Mouse (Mus musculus) heart, embryonic 10.5 days (tissue): ENCODE data around the gene Accsl. TPM values are rescaled to one million over a fixed set of nuclear protein-coding genes. Genes with fewer than 3 reads are reported as not detected.

Experiments
- DNase-seq: peaks from one replicate; pipeline ENCODE4 v3.0.0-alpha.2; 2017; ENCODE audit warnings: low spot score
- H3K27ac ChIP-seq: fragments of 300-500 bp; sonication (generic); 2 replicates; pipeline ENCODE4 v1.5.1; 2016; ENCODE audit warnings: mild to moderate bottlenecking
- H3K27me3 ChIP-seq: fragments of 300-500 bp; sonication (generic); 2 replicates; pipeline ENCODE4 v1.6.1; 2016; ENCODE audit warnings: mild to moderate bottlenecking; ENCODE audit not compliant: poor library complexity, insufficient read depth, severe bottlenecking
- H3K36me3 ChIP-seq: fragments of 300-500 bp; sonication (generic); 2 replicates; pipeline ENCODE4 v1.6.1; 2016; ENCODE audit warnings: mild to moderate bottlenecking, moderate library complexity
- H3K4me1 ChIP-seq: fragments of 300-500 bp; sonication (generic); 2 replicates; pipeline ENCODE4 v1.6.1; 2016; ENCODE audit warnings: mild to moderate bottlenecking
- H3K4me3 ChIP-seq: fragments of 300-500 bp; sonication (generic); 2 replicates; pipeline ENCODE4 v1.5.1; 2016; ENCODE audit warnings: mild to moderate bottlenecking, moderate library complexity
- H3K9me3 ChIP-seq: fragments of 300-500 bp; sonication (generic); 2 replicates; pipeline ENCODE4 v1.6.1; 2016; ENCODE audit warnings: mild to moderate bottlenecking, moderate library complexity
- WGBS: fragments of 180-500 bp; shearing (Covaris S2); methylation state at CpG from one replicate; pipeline ENCODE4 v1.1.7; 2016; 5-methylcytosine and 5-hydroxymethylcytosine counted together
- polyA plus RNA-seq: library from polyadenylated mRNA; unstranded; fragments of >200 nt; fragmentation: Nextera tagmentation; extraction: Ambion mirVana; gene quantifications from 2 replicates; pipeline ENCODE4 v1.2.1, GENCODE M21; 2016

Gene Accsl
- polyA plus RNA-seq: 0.12 TPM in 1 of 2 replicates, not detected in the other

DNA sequence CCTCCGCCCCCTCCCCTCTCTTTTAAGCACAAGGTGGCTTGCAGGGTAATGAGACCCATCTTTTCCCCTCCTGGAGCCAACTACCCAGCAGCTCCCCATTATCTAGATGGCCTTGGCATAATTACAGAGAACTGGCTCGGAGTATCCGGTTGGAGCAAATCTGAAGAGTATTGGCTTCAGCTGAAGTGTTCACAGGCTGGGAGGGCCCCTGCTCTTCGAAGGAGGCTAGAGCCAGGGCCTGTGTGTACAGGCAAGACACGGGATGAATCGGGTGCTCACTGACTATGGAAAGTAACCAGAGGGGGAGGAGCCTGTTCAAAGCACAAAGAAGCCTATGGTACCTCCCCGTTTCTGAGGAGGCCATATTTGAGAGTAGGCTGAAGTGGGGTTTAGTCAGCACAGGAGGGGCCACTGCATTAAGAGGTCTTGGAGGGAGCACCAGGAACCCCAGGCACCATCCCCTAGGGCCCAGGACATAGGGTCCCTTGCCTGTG is at the start of gene Accsl:
Gene Accsl (minus strand): TSS at position 51 of the 494 bp plus-strand sequence.
- no peak for DNase-seq
- H3K4me3 ChIP-seq: no peak within 1 kb of the TSS
- H3K4me1 ChIP-seq: peaks cover 15% of the 10 kb centered on the region
- H3K9me3 ChIP-seq: no peaks in the 10 kb centered on the region
- no peak within 1 kb of the TSS for H3K27ac ChIP-seq
- 73% methylated on average over 7 of the region's 7 CpGs for WGBS
- H3K27me3 ChIP-seq: 0 out of 2 replicates have a peak, but pooled peaks cover 19% of the 10 kb centered on the region
- no peaks in the 10 kb centered on the region for H3K36me3 ChIP-seq

DNA sequence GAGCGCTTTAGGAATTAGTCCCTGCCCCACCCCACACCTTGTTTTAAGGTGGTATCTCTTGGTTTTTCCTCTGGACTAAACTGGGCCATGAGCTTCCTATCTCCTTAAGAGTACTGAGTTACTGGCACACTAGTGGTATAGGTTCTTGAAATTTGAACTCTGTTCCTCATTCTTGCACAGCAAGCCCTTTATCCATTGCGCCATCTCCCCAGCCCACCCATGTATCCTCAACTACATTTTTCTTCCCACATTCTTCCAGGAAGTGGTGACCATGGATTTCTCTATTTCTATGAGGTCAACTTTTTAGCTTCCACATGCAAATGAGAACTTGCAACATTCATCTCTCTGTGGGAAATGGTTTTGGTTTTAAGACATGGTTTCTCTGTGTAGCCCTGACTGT is 44.6 kb upstream of the Accsl start:
- 80% methylated on average over 2 of the region's 2 CpGs for WGBS
- no peak for DNase-seq
- Histone ChIP-seq H3K27me3 (0 out of 2 replicates have a peak, but pooled peaks cover 5% of the 10 kb centered on the region), H3K27ac (no peak overlapping the region), H3K4me3 (no peak overlapping the region), H3K36me3 (no peaks in the 10 kb centered on the region), H3K4me1 (no peaks in the 10 kb centered on the region; the same call in 1 of the 2 replicates), H3K9me3 (no peaks in the 10 kb centered on the region)

DNA sequence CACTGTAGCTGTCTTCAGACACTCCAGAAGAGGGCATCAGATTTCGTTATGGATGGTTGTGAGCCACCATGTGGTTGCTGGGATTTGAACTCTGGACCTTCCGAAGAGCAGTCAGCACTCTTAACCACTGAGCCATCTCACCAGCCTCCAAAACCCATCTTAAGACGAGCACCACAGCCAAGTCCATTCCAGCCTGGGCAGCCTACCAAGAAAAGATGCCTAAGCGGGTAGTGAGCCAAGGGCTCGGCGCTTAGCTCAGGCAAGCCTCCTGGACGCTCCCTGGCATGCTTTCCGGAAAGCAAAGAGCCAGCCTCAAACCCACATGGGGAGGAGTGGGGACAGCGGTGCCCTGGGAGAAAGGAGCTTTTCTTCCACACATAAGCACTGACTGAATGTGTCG is 43.0 kb upstream of the Accsl start:
- no peak for DNase-seq
- Histone ChIP-seq H3K4me3 (no peak overlapping the region), H3K4me1 (peaks cover 9% of the 10 kb centered on the region; the same call in 1 of the 2 replicates), H3K27ac (no peak overlapping the region), H3K36me3 (no peaks in the 10 kb centered on the region), H3K27me3 (peaks cover 5% of the 10 kb centered on the region; the same call in 1 of the 2 replicates), H3K9me3 (no peaks in the 10 kb centered on the region)
- 81% methylated on average over 10 of the region's 10 CpGs for WGBS

DNA sequence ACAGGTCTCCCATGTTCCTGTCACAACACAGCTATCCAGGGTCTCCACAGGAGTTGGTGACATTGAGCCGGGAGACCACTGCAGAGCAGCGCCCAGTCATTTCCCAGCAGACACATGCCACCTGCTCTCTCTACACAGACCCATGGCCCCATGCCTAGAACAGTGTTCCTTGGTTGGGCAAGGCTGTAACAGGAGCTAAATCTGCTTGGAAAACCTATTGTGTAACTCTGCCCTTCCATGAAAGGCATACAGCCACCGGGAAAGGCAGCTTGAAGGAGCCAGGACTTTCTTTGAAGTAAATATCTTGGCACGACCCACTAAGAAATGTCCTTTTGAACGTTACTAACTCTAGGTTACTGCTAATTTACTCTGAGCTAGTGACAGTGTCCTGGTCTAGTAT is 40.8 kb upstream of the Accsl start:
- H3K4me1 ChIP-seq: peaks cover 22% of the 10 kb centered on the region
- H3K4me3 ChIP-seq: no peak overlapping the region
- no peak overlapping the region for H3K27ac ChIP-seq
- H3K36me3 ChIP-seq: no peaks in the 10 kb centered on the region
- H3K9me3 ChIP-seq: no peaks in the 10 kb centered on the region
- 83% methylated on average over 5 of the region's 5 CpGs for WGBS
- H3K27me3 ChIP-seq: peaks cover 10% of the 10 kb centered on the region; the same call in 1 of the 2 replicates
- no peak for DNase-seq

DNA sequence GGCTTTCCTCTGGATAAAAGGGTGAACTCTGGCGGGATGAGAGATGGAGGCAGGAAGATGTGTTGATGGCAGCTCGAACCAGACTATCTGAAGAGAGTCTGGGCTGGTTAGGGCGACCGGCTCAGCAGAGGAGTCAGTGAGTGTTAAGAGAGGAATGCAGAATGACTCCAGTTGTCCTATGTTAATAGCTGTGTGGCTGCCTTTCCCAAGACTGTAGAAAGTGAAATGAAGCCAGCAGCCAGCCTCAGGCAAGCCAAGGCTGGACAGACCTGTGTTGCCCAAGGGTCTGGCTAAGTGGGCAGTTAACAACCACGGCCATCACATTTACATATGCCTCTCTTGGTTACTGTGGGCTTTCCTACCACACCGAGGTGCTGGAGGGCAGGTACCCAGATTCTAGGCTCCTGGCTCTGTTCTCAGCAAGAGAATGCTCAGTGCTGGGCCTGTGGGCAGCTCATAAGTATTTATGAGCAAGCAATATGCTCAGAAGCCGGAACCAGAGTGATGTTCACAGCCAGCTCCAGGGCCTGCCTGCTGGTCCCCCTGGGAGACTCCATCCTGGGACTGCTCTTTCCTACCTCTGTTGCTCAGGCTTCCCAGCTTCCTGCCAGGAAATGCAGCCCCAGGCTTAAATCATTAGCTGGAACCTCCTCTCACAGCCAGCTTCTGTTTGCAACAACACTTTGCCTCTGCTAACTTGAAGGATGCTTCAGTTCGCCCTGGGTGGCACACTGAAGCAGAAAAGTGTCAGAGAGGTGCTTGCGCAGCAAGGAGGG is 38.8 kb upstream of the Accsl start:
- 50% methylated on average over 9 of the region's 9 CpGs for WGBS
- Histone ChIP-seq H3K27me3 (peaks cover 10% of the 10 kb centered on the region; the same call in 1 of the 2 replicates), H3K27ac (no peak overlapping the region), H3K4me3 (no peak overlapping the region), H3K9me3 (no peaks in the 10 kb centered on the region), H3K4me1 (peaks cover 42% of the 10 kb centered on the region), H3K36me3 (no peaks in the 10 kb centered on the region)
- DNase-seq: no peak

DNA sequence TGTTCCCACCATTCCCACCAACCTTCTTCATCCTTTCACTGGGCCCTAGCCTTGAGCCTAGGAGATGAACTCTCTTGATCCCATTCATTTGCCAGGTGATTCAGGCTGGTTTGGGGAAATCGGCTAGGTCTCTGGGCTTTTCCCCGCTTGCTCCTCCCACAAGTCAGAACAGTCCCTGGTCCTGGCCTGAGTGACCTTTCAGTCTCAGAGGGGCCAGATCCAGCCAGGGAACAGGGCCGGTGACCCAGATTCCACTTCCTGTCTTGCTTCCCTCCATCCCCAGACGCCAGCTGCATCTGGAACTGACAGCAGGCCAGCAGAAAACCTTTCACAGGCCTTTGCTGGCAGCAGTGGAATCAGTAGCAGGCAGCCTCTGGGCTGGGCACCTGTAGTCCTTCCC is 37.4 kb upstream of the Accsl start:
- H3K36me3 ChIP-seq: no peaks in the 10 kb centered on the region
- H3K9me3 ChIP-seq: no peaks in the 10 kb centered on the region
- no peak for DNase-seq
- WGBS: 43% methylated on average over 4 of the region's 4 CpGs
- peaks cover 42% of the 10 kb centered on the region for H3K4me1 ChIP-seq
- H3K27me3 ChIP-seq: peaks cover 5% of the 10 kb centered on the region; the same call in 1 of the 2 replicates
- H3K4me3 ChIP-seq: no peak overlapping the region
- no peak overlapping the region for H3K27ac ChIP-seq

DNA sequence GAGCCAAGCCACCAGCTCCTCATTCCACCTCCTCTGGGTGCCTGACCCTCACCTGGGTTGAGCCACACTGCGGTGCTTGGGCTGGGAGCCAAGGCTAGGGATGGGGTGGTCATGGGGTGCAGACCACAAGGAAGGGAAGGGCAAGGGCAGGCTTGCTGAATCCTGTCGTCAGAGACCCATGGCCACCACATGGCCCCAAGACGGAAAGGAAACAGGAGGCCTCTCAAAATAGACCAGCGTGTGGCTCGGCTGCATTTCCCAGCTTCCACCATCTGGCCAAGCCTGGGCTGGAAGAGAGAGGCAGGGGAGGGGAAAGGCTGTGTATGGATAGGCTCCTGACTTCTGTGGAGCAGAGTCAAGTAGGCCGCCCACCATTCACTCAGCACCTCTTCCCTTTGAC is 34.5 kb upstream of the Accsl start:
- peaks cover 46% of the 10 kb centered on the region for H3K4me1 ChIP-seq
- H3K36me3 ChIP-seq: no peaks in the 10 kb centered on the region
- no peak overlapping the region for H3K4me3 ChIP-seq
- WGBS: 41% methylated on average over 6 of the region's 6 CpGs
- DNase-seq: no peak
- H3K27ac ChIP-seq: peak overlapping the region; percentile 47; the same call in 1 of the 2 replicates
- no peaks in the 10 kb centered on the region for H3K9me3 ChIP-seq
- peaks cover 5% of the 10 kb centered on the region; the same call in 1 of the 2 replicates for H3K27me3 ChIP-seq

DNA sequence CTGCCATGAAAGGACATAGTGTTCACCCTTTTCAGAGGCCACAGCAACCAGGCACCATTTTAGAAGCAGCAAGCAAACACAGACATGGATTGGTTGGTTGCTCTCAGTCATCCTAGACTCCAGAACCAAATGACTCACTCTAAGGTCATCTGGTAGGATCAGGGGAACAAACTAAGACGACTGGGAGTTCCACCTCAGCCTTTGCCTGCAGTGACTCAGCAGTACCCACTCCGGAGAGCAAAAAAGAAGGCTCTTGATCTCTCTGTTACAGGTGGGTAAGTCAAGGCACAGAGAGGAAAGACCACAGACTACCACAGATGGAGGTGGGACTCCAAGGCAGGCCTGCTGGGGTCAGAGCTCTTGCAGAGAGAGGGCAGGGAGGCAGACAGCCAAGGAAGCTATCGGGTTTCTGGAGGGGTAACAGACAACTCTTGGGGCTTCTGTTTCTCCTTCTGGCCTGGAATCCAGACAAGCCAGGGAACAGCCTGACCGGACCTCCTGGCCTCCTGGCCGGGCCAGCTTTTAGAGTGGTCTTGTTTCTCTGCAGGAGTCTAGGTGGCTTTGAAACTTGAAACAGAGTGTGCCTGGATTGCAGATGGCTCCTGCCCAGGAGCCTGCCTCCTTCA is 33.8 kb upstream of the Accsl start:
- H3K27ac ChIP-seq: peak overlapping the region; percentile 47; the same call in 1 of the 2 replicates

DNA sequence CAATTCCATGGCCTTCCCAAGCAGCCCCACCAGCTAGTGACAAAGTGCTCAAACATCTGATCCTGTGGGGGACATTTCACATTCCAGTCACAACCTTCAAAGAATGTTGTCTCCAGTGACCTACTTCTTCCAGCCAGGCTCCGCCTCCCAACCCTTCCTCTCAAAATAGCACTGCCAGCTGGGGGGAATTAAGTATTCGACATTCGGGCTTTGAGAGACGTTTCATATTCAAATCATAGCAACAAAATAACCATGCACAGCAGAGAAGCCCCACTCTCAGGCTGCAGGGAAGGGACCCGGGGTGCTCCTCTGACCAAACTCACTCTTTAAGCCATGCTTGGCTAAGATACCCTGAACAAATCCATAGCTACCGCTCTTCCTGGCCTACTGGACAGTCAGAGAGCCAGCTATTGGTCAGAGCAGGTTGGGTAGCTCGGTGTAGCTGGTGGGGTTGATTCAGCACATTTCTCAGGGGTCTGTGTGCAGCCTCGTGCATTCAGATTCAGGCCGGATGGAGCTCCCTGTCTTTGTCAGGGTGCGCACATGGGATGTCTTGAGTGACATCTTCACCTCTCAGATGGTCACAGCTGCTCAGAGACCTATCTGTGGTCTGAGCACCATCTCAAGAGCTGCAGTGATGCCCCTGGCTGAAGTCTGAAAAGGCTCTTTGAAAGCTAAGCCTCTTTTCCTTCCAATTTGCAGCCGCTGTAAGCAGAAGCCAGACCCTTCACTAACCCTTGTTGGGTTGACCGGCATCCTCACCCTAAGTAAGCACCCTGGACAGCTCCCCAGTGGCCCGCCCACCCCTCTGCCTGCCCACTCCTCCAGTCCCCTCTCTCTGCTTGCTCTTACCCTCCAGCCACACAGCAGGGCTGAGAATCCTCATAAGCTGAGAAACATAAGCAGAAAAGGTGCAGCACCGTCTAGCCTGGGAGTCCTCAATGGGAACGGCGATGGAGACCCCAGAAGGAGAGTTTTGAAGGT is 30.7 kb upstream of the Accsl start:
- Histone ChIP-seq H3K27me3 (no peaks in the 10 kb centered on the region), H3K27ac (no peak overlapping the region), H3K36me3 (no peaks in the 10 kb centered on the region), H3K9me3 (no peaks in the 10 kb centered on the region), H3K4me1 (peaks cover 24% of the 10 kb centered on the region), H3K4me3 (no peak overlapping the region)
- DNase-seq: peak; percentile 85
- 50% methylated on average over 16 of the region's 16 CpGs for WGBS

More for the DNA sequence above, 33.8 kb upstream of the Accsl start:
- H3K36me3 ChIP-seq: no peaks in the 10 kb centered on the region
- H3K9me3 ChIP-seq: no peaks in the 10 kb centered on the region
- peaks cover 40% of the 10 kb centered on the region for H3K4me1 ChIP-seq
- H3K27me3 ChIP-seq: peaks cover 5% of the 10 kb centered on the region; the same call in 1 of the 2 replicates
- 56% methylated on average over 5 of the region's 5 CpGs for WGBS
- DNase-seq: no peak
- H3K4me3 ChIP-seq: no peak overlapping the region

DNA sequence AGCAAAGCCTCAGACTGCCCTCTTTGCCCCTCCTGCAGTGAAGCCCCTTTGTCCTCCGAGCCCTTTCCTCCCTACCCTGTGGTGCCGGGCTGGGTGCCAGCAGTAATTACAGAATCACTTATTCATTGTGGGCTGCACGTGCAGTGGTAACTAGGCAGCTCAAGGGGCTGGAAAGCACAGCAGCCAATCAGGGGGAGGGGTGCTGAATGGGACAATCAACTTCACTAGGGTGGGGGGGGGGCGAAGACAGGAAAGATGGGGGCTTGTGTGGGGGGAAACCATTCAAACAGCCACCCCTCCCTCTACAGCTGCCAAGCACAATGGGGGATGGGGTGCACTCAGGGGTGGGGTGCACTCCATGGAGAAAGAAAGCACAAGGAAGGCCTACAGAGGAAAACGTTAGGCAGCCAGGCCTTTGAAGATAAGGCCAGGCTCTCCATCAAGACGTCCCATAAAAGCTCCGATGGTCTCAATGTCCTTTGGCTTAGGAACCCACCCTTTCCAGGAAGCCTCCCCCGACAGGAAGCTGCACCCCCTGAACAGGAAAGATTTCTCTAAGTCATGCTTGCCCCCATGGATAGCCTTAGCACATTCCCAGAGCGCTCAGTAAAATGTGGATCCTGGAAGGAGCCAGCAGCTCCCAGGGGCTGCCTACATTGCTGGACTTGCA is 22.8 kb upstream of the Accsl start:
- no peaks in the 10 kb centered on the region for H3K36me3 ChIP-seq
- H3K27me3 ChIP-seq: 0 out of 2 replicates have a peak, but pooled peaks cover 6% of the 10 kb centered on the region
- H3K4me1 ChIP-seq: peaks cover 25% of the 10 kb centered on the region
- no peak for DNase-seq
- no peaks in the 10 kb centered on the region for H3K9me3 ChIP-seq
- H3K4me3 ChIP-seq: no peak overlapping the region
- 22% methylated on average over 8 of the region's 9 CpGs for WGBS
- peak overlapping the region; percentile 60 for H3K27ac ChIP-seq

DNA sequence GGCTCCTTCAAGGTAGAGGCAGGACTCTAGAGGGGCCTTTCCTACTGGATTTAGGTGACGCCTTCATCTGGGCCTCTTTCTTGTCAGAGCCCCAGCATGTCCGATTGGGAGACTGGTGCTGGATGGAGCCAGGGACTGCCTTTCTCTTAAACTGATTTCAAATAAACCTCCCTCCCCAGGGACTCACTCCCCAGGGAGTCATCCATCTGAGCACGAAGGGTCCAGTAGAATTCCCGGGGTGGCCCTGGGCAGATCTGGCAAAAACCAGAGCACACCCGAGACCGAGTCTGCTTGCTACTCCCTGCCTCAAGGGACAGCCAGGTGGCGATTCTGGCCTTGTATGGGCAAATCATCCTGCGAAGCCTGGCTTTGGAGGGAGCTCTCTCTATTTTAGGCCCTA is 21.2 kb upstream of the Accsl start:
- H3K27me3 ChIP-seq: 0 out of 2 replicates have a peak, but pooled peaks cover 6% of the 10 kb centered on the region
- H3K4me1 ChIP-seq: peaks cover 36% of the 10 kb centered on the region
- no peak for DNase-seq
- WGBS: 61% methylated on average over 8 of the region's 8 CpGs
- H3K9me3 ChIP-seq: no peaks in the 10 kb centered on the region
- H3K4me3 ChIP-seq: no peak overlapping the region
- no peak overlapping the region for H3K27ac ChIP-seq
- H3K36me3 ChIP-seq: no peaks in the 10 kb centered on the region

DNA sequence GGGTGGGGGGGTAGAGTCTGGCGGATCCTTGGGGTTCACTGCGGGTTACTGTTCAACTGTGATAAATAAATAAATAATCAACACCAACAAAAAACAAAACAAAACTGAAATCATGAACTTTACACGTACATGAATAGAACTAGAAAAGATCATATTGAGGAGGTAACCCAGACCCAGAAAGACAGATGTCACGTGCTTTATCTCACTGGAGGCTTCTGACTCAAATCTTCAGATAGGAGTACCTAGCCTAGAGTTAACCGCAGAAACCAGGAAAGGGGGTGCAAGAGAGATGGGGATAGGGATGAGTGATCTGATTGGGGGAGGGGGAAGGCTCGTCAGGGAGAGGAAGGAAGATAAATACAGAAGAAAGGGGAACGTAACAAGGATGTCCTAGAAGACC is 20.1 kb upstream of the Accsl start:
- DNase-seq: no peak
- no peak overlapping the region for H3K4me3 ChIP-seq
- H3K36me3 ChIP-seq: no peaks in the 10 kb centered on the region
- no peak overlapping the region for H3K27ac ChIP-seq
- WGBS: 68% methylated on average over 7 of the region's 7 CpGs
- 0 out of 2 replicates have a peak, but pooled peaks cover 6% of the 10 kb centered on the region for H3K27me3 ChIP-seq
- H3K4me1 ChIP-seq: peaks cover 36% of the 10 kb centered on the region
- no peaks in the 10 kb centered on the region for H3K9me3 ChIP-seq
